Mouse (Mus musculus): ENCODE measurements around the gene Zbtb44.

Zbtb44 gene

DNA sequence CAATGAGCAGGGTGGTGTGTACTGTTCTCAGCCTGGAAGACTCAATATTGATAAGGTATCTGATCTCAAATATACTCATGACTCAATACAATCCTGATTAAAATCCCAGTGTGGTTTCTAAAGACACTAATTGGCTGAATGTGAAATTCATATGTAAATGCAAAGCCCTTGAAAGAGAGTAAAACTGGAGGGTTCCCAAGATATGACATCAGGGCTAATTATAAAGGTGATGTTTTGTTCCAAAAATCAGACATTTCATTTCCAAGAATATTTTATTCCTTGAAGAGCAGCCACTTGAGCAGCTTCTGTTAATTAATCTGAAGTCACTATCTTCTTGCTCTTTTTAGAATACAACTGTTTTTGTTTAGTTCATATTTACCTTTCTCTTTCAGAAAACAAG, 85.1 kb downstream of the Zbtb44 start:
- DNase-seq (ENCODE audit: low spot score): no peak

DNA sequence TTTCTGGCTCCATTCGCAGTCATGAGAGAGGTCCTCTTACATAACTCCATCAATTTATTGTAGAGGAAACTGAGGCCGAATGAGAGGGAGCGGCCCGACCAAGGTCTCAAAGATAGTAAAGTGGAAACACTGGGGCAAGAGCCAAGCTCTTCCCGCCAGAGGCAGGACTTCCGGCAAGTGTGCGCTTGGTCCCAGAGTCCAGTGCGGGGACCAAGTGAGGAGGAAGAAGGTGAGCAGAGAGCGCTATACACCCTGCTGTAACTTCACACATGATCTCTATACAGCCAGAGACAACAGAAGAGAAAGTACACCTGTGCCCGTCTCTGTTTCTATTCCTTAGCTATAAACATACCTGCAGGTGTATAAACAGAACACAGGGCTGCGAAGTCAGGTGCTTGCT, 86.6 kb downstream of the Zbtb44 start:
- DNase-seq (ENCODE audit: low spot score): no peak

DNA sequence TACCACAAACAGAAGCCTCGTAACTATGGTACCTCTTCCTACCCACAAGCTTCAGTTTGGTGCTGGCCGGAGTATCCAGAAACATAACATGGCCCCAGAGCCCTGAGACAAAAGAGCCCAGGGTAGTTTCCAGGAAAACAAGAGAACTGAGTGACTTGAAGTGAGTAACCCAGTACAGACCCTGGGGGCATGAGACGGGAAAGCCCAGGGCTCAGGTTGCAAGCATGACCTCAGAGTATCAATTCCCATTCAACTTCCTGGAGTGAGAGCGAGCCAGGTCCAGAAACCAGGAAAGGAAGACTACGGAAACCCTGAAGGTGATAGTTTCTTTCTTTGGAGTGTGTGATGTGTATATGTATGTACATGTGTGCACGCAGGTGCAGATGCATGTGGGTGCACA, 87.0 kb downstream of the Zbtb44 start:
- no peak for DNase-seq (ENCODE audit: low spot score)

DNA sequence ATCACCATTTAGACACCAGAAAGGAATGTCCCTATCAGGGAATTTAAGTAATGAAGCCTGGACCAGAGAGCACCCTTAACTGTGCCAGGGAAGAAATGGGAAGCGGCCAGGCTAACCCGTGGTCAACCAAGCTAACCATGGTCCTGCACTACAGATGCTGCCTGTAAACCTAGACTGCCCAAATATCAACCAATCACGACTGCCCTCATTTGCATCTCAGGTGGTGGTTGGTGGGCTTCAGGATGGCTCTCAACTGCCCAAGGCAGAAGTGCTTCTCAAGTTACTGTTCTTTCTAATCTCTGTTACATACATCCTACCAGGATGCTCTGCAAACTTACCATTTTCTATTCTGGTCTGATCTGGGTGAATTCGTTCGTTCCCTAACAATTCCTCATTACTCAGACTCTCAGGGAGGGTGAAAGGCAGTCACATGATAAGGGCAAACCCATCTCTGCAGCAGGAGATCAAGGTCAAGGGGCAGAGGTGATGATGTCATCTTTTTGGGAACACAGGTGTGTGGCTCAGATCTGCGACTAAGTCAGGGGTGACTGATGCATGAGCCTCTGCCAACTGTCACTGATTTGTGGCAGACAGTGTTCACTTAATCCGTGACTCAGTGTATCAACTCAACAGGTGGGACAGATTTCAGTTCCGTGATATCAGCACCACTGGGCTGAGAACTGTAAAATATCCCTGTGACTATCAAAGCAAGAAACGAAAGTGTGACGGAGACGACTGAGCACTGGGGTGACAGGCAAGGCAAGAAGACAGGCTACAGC, 88.3 kb downstream of the Zbtb44 start:
- no peak for DNase-seq (ENCODE audit: low spot score)

DNA sequence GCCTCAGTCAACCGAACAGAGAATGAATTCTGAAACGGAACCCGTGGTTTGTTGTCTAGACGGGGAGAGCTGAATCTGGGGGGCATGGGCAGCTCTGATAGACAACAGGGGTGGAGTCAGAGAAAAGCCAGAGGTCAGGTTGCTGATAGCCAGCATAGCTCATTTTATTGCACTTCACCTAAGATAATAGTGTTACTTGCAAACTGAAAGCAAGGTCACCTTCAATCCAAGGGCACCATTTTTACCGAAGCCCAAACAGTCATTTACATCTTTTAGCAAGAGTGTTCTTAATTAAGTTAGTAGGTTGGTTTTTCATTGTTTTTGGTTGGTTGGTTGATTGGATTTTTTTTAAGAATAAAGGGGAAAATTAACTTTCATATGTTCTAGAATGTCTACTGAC, 89.0 kb downstream of the Zbtb44 start:
- DNase-seq (ENCODE audit: low spot score): no peak

DNA sequence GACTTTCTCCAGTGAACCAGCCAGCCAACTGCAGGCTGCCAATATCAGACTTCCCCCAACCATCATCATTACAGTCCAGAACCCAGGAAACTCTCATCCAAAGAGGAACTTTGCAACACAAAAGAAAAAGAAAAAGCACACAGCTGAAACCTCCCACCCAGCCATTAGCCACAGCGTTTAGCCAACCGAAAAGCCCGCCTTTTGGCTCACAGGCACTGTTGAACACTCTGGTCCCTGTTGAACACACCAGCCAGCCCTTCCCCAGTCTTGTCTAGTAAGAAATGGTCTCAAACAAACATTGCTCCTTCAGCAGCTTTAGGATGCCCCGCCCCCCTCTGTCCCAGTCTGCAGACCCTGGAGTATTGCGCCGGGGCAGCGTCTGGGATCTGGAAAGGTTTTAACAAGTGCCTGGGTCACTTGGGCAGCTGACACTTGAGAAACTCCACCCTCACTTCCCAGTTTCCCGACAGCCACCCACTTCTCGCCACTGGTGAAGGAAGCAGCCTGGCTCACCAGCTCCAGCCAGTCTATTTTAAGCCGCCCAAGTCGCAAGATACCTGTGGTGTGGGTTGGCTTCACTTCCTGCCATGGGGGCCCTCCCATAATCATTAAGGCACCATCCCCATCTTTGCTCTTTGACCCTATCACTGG, 89.6 kb downstream of the Zbtb44 start:
- DNase-seq (ENCODE audit: low spot score): no peak

DNA sequence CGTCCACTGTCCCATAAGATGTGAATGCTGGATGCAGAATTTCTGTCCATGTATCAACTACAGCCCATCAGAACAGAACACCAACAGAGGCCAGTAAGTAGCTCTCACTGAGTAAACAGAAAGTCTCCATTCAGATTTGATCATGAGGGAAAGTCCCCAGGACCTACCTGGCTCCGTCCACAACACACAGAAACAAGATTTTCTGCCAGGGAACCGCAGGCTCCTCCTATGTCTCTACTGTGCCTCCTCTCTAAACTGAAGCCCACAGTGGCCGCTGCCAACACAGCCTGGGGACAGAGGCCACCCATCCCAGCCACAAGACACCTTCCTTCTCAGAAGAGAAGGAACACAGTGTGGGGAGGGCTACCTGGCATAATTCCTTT, 90.1 kb downstream of the Zbtb44 start:
- no peak for DNase-seq (ENCODE audit: low spot score)

DNA sequence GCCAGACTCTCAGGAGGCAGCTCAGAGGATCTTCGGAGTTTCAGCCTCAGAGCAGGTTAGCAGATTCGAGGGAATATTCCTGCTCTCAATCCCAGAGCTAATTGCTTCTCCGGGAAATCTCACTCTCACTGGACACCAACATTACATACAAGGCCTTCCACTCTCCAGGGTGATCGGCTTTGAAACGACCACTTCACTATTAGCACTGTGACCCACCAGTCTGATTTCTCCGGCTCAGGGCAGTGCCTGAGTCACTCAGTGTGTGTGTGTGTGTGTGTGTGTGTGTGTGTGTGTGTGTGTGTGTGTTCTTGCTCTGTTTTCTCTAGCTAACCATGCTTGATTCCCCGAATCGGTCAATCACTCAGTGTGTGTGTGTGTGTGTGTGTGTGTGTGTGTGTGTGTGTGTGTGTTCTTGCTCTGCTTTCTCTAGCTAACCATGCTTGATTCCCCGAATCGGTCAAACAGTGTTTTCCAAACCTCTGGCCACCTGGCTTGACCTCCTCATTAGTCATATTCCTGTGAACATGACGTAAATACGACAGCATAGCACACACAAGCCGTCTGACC, 92.1 kb downstream of the Zbtb44 start:
- no peak for DNase-seq (ENCODE audit: low spot score)
